Mouse (Mus musculus): ENCODE results near the gene Klk1b5.

Klk1b5 gene

GRCm38 (mm10) chr7:44253023-44253616 is 37.4 kb downstream of the Klk1b5 start:
- DNase-seq (ENCODE audit: low spot score): no peak

- no peak for DNase-seq (ENCODE audit: low spot score)
Observed at GRCm38 (mm10) chr7:44254930-44255329, 39.2 kb downstream of the Klk1b5 start.

- DNase-seq (ENCODE audit: low spot score): no peak
Observed at GRCm38 (mm10) chr7:44257278-44257677, 41.5 kb downstream of the Klk1b5 start, which contains the start of gene Acp4. Acp4 (minus strand) TSS chr7:44257378.

- DNase-seq (ENCODE audit: low spot score): no peak
Observed at GRCm38 (mm10) chr7:44260410-44260809, 44.7 kb downstream of the Klk1b5 start.

- no peak for DNase-seq (ENCODE audit: low spot score)
Observed at GRCm38 (mm10) chr7:44261147-44261546, 45.4 kb downstream of the Klk1b5 start, which contains the start of gene Gm15517. Gm15517 (plus strand) TSS chr7:44261447.

- peak; percentile 89 for DNase-seq (ENCODE audit: low spot score)
Observed at GRCm38 (mm10) chr7:44262791-44263643, 47.3 kb downstream of the Klk1b5 start.

- DNase-seq (ENCODE audit: low spot score): no peak
Observed at GRCm38 (mm10) chr7:44268117-44268516, 52.4 kb downstream of the Klk1b5 start.

GRCm38 (mm10) chr7:44269397-44269796 is 53.7 kb downstream of the Klk1b5 start:
- DNase-seq (ENCODE audit: low spot score): no peak

Data from c-Kit-positive CD71-positive TER-119-positive erythroid progenitor cells, embryonic 14.5 days (primary cell).